Mouse (Mus musculus) cortical plate, adult 2 months (tissue): Measurements from ENCODE around the gene Nsd2. TPM values are rescaled to one million over a fixed set of nuclear protein-coding genes. Genes with fewer than 3 reads are reported as not detected.
"Not testable (repeated sequence)": the region's sequence is repeated elsewhere in the genome, so short reads cannot be mapped to it uniquely, and the experiment has no call there.

Experiments used
- H3K27ac ChIP-seq: fragments of 200-500 bp; 2 replicates; pipeline ENCODE4 v1.5.1; 2012; ENCODE audit warnings: low read length, control low read depth, inconsistent platforms; ENCODE audit not compliant: insufficient read depth
- H3K4me1 ChIP-seq: fragments of 200-500 bp; 2 replicates; pipeline ENCODE4 v1.6.1; 2011; ENCODE audit warnings: low read length; ENCODE audit not compliant: control insufficient read depth, insufficient read depth
- H3K4me3 ChIP-seq: fragments of 200-500 bp; 2 replicates; pipeline ENCODE4 v1.5.1; 2011; ENCODE audit warnings: mild to moderate bottlenecking, low read length, control low read depth; ENCODE audit not compliant: insufficient read depth
- CTCF ChIP-seq: fragments of 200-500 bp; IDR thresholded peaks from 2 replicates; pipeline ENCODE4 v1.5.1; 2011; ENCODE audit warnings: mild to moderate bottlenecking, control low read depth, low read length; ENCODE audit not compliant: insufficient read depth; ENCODE audit errors: extremely low read depth
- POLR2A ChIP-seq: fragments of 200-500 bp; IDR thresholded peaks from 2 replicates; pipeline ENCODE4 v1.6.1; 2011; ENCODE audit warnings: mild to moderate bottlenecking, low read length, control low read depth; ENCODE audit not compliant: insufficient read depth; ENCODE audit errors: extremely low read depth
- polyA plus RNA-seq: library from polyadenylated mRNA; depleted of rRNA; stranded (reverse); fragments of >200 nt; gene quantifications from 2 replicates; pipeline ENCODE4 v1.2.3, GENCODE M21; 2012

Gene Nsd2
- polyA plus RNA-seq, 1 experiment: 42.7 TPM

GRCm38 (mm10) chr5:33898671-33899070 lies 78.1 kb downstream of the Nsd2 start:
- no peak overlapping the region for H3K4me3 ChIP-seq
- TF ChIP-seq CTCF (no peak), POLR2A (no peak)
- no peaks in the 10 kb centered on the region for H3K4me1 ChIP-seq
- no peak overlapping the region for H3K27ac ChIP-seq

DNA sequence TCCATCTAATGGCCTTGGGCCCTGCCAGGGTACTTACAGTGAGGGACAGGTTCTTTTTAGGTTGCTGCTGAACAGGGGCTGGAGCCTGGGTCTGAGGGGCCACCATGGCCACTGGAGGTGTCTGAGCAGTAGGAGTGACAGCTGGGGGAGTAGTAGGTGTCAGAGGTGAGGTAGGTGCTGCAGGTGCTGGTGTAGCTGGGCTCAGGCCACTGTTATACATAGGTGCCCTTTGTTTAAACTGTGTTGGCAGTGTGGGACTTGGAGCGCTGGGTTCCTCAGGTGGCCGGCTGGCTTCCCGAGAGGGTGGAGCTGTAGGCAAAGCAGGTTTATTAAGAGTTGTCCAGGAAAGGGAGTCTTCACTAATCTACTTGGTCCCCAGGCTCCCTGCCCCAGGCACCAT lies 78.7 kb downstream of the Nsd2 start:
- H3K4me1 ChIP-seq: no peaks in the 10 kb centered on the region
- H3K4me3 ChIP-seq: no peak overlapping the region
- no peak for TF ChIP-seq CTCF
- no peak overlapping the region for H3K27ac ChIP-seq

GRCm38 (mm10) chr5:33900101-33900500 lies 79.6 kb downstream of the Nsd2 start:
- H3K27ac ChIP-seq: no peak overlapping the region
- no peak for TF ChIP-seq POLR2A
- no peak for TF ChIP-seq CTCF
- H3K4me1 ChIP-seq: no peaks in the 10 kb centered on the region
- no peak overlapping the region for H3K4me3 ChIP-seq

GRCm38 (mm10) chr5:33900701-33901263 lies 80.3 kb downstream of the Nsd2 start:
- H3K4me3 ChIP-seq: no peak overlapping the region
- no peak overlapping the region for H3K27ac ChIP-seq
- TF ChIP-seq POLR2A: no peak
- TF ChIP-seq CTCF: no peak
- H3K4me1 ChIP-seq: no peaks in the 10 kb centered on the region

- H3K4me3 ChIP-seq: no peak overlapping the region
- no peaks in the 10 kb centered on the region for H3K4me1 ChIP-seq
- TF ChIP-seq POLR2A (no peak), CTCF (no peak)
- no peak overlapping the region for H3K27ac ChIP-seq
Observed at GRCm38 (mm10) chr5:33901278-33901677, 80.8 kb downstream of the Nsd2 start.

GRCm38 (mm10) chr5:33902696-33903095 lies 82.2 kb downstream of the Nsd2 start:
- no peaks in the 10 kb centered on the region for H3K4me1 ChIP-seq
- no peak overlapping the region for H3K27ac ChIP-seq
- no peak overlapping the region for H3K4me3 ChIP-seq
- TF ChIP-seq CTCF: no peak
- TF ChIP-seq POLR2A: no peak

- Histone ChIP-seq H3K4me3 (no peak overlapping the region), H3K4me1 (no peaks in the 10 kb centered on the region), H3K27ac (no peak overlapping the region)
- TF ChIP-seq CTCF (no peak), POLR2A (no peak)
Observed at GRCm38 (mm10) chr5:33903176-33903575, 82.7 kb downstream of the Nsd2 start.

GRCm38 (mm10) chr5:33915031-33915430 lies 94.5 kb downstream of the Nsd2 start:
- H3K4me1 ChIP-seq, H3K27ac ChIP-seq, H3K4me3 ChIP-seq: not testable (repeated sequence)

DNA sequence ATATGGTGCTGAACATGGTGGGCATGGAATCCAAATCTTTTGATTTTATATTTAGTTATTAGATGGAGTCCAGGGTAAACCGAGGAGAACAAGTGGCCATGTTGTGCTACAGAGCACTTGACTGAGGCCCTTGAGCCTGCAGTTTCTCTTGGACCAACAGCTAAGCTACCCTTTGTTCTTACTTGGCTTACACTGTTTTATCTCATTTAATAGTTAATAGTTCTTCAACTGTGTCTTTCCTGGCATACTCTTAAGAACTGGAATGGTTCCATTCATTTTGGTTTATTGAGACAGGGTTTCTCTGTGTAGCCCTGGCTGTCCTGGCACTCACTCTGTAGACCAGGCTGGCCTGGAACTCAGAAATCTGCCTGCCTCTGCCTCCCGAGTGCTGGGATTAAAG lies 96.1 kb downstream of the Nsd2 start:
- H3K4me1 ChIP-seq, H3K27ac ChIP-seq, H3K4me3 ChIP-seq: not testable (repeated sequence)

DNA sequence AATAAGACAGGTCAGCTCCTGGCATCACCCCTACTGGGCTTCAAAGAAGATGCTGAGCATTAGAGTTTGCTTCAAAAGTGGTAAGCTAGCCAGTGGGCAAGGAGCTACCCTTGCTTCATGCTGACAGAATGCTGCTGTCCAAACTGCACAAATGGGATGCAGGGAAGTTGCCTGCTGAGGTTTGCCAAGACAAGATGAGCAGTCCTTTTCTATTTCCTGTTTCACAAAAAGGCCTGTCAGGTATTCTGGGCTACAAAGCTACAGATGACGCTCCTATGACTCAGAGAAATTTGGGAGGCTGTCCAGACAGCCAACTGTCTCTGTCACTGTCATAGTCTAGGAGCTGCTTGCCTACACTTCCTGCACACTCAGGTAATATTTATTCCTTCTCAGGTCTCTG lies 98.9 kb downstream of the Nsd2 start:
- TF ChIP-seq CTCF (no peak), POLR2A (no peak)
- H3K4me3 ChIP-seq: no peak overlapping the region
- no peak overlapping the region for H3K27ac ChIP-seq
- H3K4me1 ChIP-seq: peaks cover 1% of the 10 kb centered on the region; the same call in 1 of the 2 replicates

DNA sequence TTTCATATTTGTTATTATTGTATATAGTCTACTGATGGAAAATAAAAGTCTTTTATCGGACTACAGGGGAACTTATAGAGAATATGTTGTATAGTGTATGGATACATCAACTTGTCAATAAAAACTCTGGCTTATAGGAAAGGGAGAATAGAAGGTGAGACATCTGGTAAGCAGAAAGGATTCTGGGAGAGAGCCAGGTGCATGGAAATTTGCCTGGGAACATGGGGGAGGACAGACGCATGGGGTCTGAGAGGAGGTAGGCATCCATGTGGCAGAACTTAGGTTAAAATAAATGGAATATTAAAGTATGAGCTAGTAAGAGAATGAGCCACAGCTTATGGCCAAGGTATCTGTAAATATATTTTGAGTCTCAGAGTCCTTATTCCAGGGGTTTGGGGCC lies 99.5 kb downstream of the Nsd2 start:
- Histone ChIP-seq H3K4me1 (peaks cover 1% of the 10 kb centered on the region; the same call in 1 of the 2 replicates), H3K4me3 (no peak overlapping the region), H3K27ac (no peak overlapping the region)
- TF ChIP-seq POLR2A (no peak), CTCF (no peak)
